Mouse (Mus musculus): ENCODE measurements around the gene 2810004N23Rik. TPM values are rescaled to one million over a fixed set of nuclear protein-coding genes. Genes with fewer than 3 reads are reported as not detected.
"Not testable (repeated sequence)": the region's sequence is repeated elsewhere in the genome, so short reads cannot be mapped to it uniquely, and the experiment has no call there.

Gene 2810004N23Rik
- polyA plus RNA-seq, 1 experiment from 2014 or later = 41.9 TPM

GRCm38 (mm10) chr8:124863729-124864128, 809 bp upstream of the 2810004N23Rik start:
- Histone ChIP-seq H3K9ac (ENCODE audit: low read length) (peak overlapping the region; percentile 97), H3K36me3 (ENCODE audit: control insufficient read depth, insufficient read depth, low read length) (peaks cover 25% of the 10 kb centered on the region), H3K9me3 (ENCODE audit: control insufficient read depth, low read length) (no peaks in the 10 kb centered on the region), H3K27me3 (ENCODE audit: control insufficient read depth, insufficient read depth, low read length) (no peaks in the 10 kb centered on the region), H3K4me2 (ENCODE audit: low read length) (peak overlapping the region; percentile 76), H3K4me3 (ENCODE audit: control insufficient read depth in 1 of 2, insufficient read depth in 1 of 2, low read depth in 1 of 2, low read length in 2 of 2) (peak overlapping the region; percentile 94 to 98), H3K4me1 (ENCODE audit: control insufficient read depth in 2 of 2, insufficient read depth in 2 of 2, low read length in 2 of 2) (peaks cover 26 to 54% of the 10 kb centered on the region in 2 experiments), H3K27ac (replicated peaks in 1 of 2; ENCODE audit: control insufficient read depth in 1 of 2, insufficient read depth in 1 of 2, low read depth in 2 of 2, low read length in 2 of 2) (peak overlapping the region in 1 of 2 experiments; percentile 92; a peak in 2 of 4 replicates)
- ATAC-seq (ENCODE audit: insufficient number of reproducible peaks, insufficient read depth, low FRiP score, low read depth) = no peak
- 12% methylated on average over 8 of the region's 8 CpGs for WGBS

GRCm38 (mm10) chr8:124863163-124863677, 300 bp upstream of the 2810004N23Rik start:
- Histone ChIP-seq H3K4me1 (ENCODE audit: control insufficient read depth in 2 of 2, insufficient read depth in 2 of 2, low read length in 2 of 2) (peaks cover 26 to 49% of the 10 kb centered on the region in 2 experiments), H3K9ac (ENCODE audit: low read length) (peak overlapping the region; percentile 97), H3K4me3 (ENCODE audit: control insufficient read depth in 1 of 2, insufficient read depth in 1 of 2, low read depth in 1 of 2, low read length in 2 of 2) (peak overlapping the region; percentile 94 to 98), H3K27ac (replicated peaks in 1 of 2; ENCODE audit: control insufficient read depth in 1 of 2, insufficient read depth in 1 of 2, low read depth in 2 of 2, low read length in 2 of 2) (peak overlapping the region; percentile 90 to 92), H3K9me3 (ENCODE audit: control insufficient read depth, low read length) (no peaks in the 10 kb centered on the region), H3K4me2 (ENCODE audit: low read length) (peak overlapping the region; percentile 76), H3K36me3 (ENCODE audit: control insufficient read depth, insufficient read depth, low read length) (peaks cover 30% of the 10 kb centered on the region), H3K27me3 (ENCODE audit: control insufficient read depth, insufficient read depth, low read length) (no peaks in the 10 kb centered on the region)
- peak; percentile 49; the same call in 1 of the 2 replicates for ATAC-seq (ENCODE audit: insufficient number of reproducible peaks, insufficient read depth, low FRiP score, low read depth)
- WGBS = under 1% methylated on average over 33 of the region's 33 CpGs

- ATAC-seq (ENCODE audit: insufficient number of reproducible peaks, insufficient read depth, low FRiP score, low read depth) = no peak
- H3K4me3 ChIP-seq (ENCODE audit: control insufficient read depth in 1 of 2, insufficient read depth in 1 of 2, low read depth in 1 of 2, low read length in 2 of 2) = no peak overlapping the region
- 0 out of 2 replicates have a peak, but pooled peaks cover 3% of the 10 kb centered on the region for H3K9me3 ChIP-seq (ENCODE audit: control insufficient read depth, low read length)
- WGBS = 43% methylated on average over 3 of the region's 3 CpGs
- H3K27ac ChIP-seq (replicated peaks in 1 of 2; ENCODE audit: control insufficient read depth in 1 of 2, insufficient read depth in 1 of 2, low read depth in 2 of 2, low read length in 2 of 2) = peak overlapping the region; percentile 84 to 91
- no peak overlapping the region; the same call in 1 of the 2 replicates for H3K4me2 ChIP-seq (ENCODE audit: low read length)
- H3K4me1 ChIP-seq (ENCODE audit: control insufficient read depth in 2 of 2, insufficient read depth in 2 of 2, low read length in 2 of 2) = peaks cover 15 to 26% of the 10 kb centered on the region in 2 experiments
- H3K9ac ChIP-seq (ENCODE audit: low read length) = no peak overlapping the region
- H3K36me3 ChIP-seq (ENCODE audit: control insufficient read depth, insufficient read depth, low read length) = peaks cover 56% of the 10 kb centered on the region
- H3K27me3 ChIP-seq (ENCODE audit: control insufficient read depth, insufficient read depth, low read length) = no peaks in the 10 kb centered on the region
Measured at GRCm38 (mm10) chr8:124860188-124860587, 2.7 kb downstream of the 2810004N23Rik start.

GRCm38 (mm10) chr8:124859466-124859865, 3.5 kb downstream of the 2810004N23Rik start:
- H3K4me2 ChIP-seq (ENCODE audit: low read length) = no peak overlapping the region
- H3K4me3 ChIP-seq (ENCODE audit: control insufficient read depth in 1 of 2, insufficient read depth in 1 of 2, low read depth in 1 of 2, low read length in 2 of 2) = no peak overlapping the region
- H3K27me3 ChIP-seq (ENCODE audit: control insufficient read depth, insufficient read depth, low read length) = no peaks in the 10 kb centered on the region
- H3K9me3 ChIP-seq (ENCODE audit: control insufficient read depth, low read length) = 0 out of 2 replicates have a peak, but pooled peaks cover 3% of the 10 kb centered on the region
- peak overlapping the region; percentile 84 to 86 for H3K27ac ChIP-seq (replicated peaks in 1 of 2; ENCODE audit: control insufficient read depth in 1 of 2, insufficient read depth in 1 of 2, low read depth in 2 of 2, low read length in 2 of 2)
- H3K9ac ChIP-seq (ENCODE audit: low read length) = no peak overlapping the region
- no peak for ATAC-seq (ENCODE audit: insufficient number of reproducible peaks, insufficient read depth, low FRiP score, low read depth)
- H3K4me1 ChIP-seq (ENCODE audit: control insufficient read depth in 2 of 2, insufficient read depth in 2 of 2, low read length in 2 of 2) = peaks cover 15 to 26% of the 10 kb centered on the region in 2 experiments
- H3K36me3 ChIP-seq (ENCODE audit: control insufficient read depth, insufficient read depth, low read length) = peaks cover 62% of the 10 kb centered on the region

GRCm38 (mm10) chr8:124853511-124853910, 9.4 kb downstream of the 2810004N23Rik start:
- Histone ChIP-seq H3K36me3 (ENCODE audit: control insufficient read depth, insufficient read depth, low read length) (peaks cover 55% of the 10 kb centered on the region), H3K9ac (ENCODE audit: low read length) (no peak overlapping the region), H3K27ac (replicated peaks in 1 of 2; ENCODE audit: control insufficient read depth in 1 of 2, insufficient read depth in 1 of 2, low read depth in 2 of 2, low read length in 2 of 2) (no peak overlapping the region), H3K27me3 (ENCODE audit: control insufficient read depth, insufficient read depth, low read length) (no peaks in the 10 kb centered on the region), H3K4me2 (ENCODE audit: low read length) (no peak overlapping the region), H3K4me3 (ENCODE audit: control insufficient read depth in 1 of 2, insufficient read depth in 1 of 2, low read depth in 1 of 2, low read length in 2 of 2) (no peak overlapping the region), H3K4me1 (ENCODE audit: control insufficient read depth in 2 of 2, insufficient read depth in 2 of 2, low read length in 2 of 2) (no peaks in the 10 kb centered on the region), H3K9me3 (ENCODE audit: control insufficient read depth, low read length) (peaks cover 16% of the 10 kb centered on the region; the same call in 1 of the 2 replicates)
- WGBS = 98% methylated on average over 1 of the region's 1 CpGs
- ATAC-seq (ENCODE audit: insufficient number of reproducible peaks, insufficient read depth, low FRiP score, low read depth) = no peak

- ATAC-seq (ENCODE audit: insufficient number of reproducible peaks, insufficient read depth, low FRiP score, low read depth) = no peak
- H3K27ac ChIP-seq (replicated peaks in 1 of 2; ENCODE audit: control insufficient read depth in 1 of 2, insufficient read depth in 1 of 2, low read depth in 2 of 2, low read length in 2 of 2) = no peak overlapping the region
- no peak overlapping the region for H3K9ac ChIP-seq (ENCODE audit: low read length)
- no peaks in the 10 kb centered on the region for H3K9me3 ChIP-seq (ENCODE audit: control insufficient read depth, low read length)
- 86% methylated on average over 5 of the region's 5 CpGs for WGBS
- no peak overlapping the region for H3K4me3 ChIP-seq (ENCODE audit: control insufficient read depth in 1 of 2, insufficient read depth in 1 of 2, low read depth in 1 of 2, low read length in 2 of 2)
- H3K27me3 ChIP-seq (ENCODE audit: control insufficient read depth, insufficient read depth, low read length) = no peaks in the 10 kb centered on the region
- peaks cover 22% of the 10 kb centered on the region for H3K36me3 ChIP-seq (ENCODE audit: control insufficient read depth, insufficient read depth, low read length)
- H3K4me2 ChIP-seq (ENCODE audit: low read length) = no peak overlapping the region
- no peaks in the 10 kb centered on the region for H3K4me1 ChIP-seq (ENCODE audit: control insufficient read depth in 2 of 2, insufficient read depth in 2 of 2, low read length in 2 of 2)
Measured at GRCm38 (mm10) chr8:124845573-124845972, 17.3 kb downstream of the 2810004N23Rik start.

GRCm38 (mm10) chr8:124845131-124845530, 17.8 kb downstream of the 2810004N23Rik start:
- Histone ChIP-seq H3K4me1 (ENCODE audit: control insufficient read depth in 2 of 2, insufficient read depth in 2 of 2, low read length in 2 of 2) (no peaks in the 10 kb centered on the region), H3K9me3 (ENCODE audit: control insufficient read depth, low read length) (no peaks in the 10 kb centered on the region), H3K27ac (replicated peaks in 1 of 2; ENCODE audit: control insufficient read depth in 1 of 2, insufficient read depth in 1 of 2, low read depth in 2 of 2, low read length in 2 of 2) (no peak overlapping the region), H3K9ac (ENCODE audit: low read length) (no peak overlapping the region), H3K36me3 (ENCODE audit: control insufficient read depth, insufficient read depth, low read length) (peaks cover 26% of the 10 kb centered on the region), H3K4me2 (ENCODE audit: low read length) (no peak overlapping the region), H3K27me3 (ENCODE audit: control insufficient read depth, insufficient read depth, low read length) (no peaks in the 10 kb centered on the region), H3K4me3 (ENCODE audit: control insufficient read depth in 1 of 2, insufficient read depth in 1 of 2, low read depth in 1 of 2, low read length in 2 of 2) (no peak overlapping the region)
- ATAC-seq (ENCODE audit: insufficient number of reproducible peaks, insufficient read depth, low FRiP score, low read depth) = no peak
- WGBS = 61% methylated on average over 3 of the region's 3 CpGs

GRCm38 (mm10) chr8:124842929-124843328, 20.0 kb downstream of the 2810004N23Rik start:
- not testable (repeated sequence) for H3K4me3 ChIP-seq (ENCODE audit: control insufficient read depth in 1 of 2, insufficient read depth in 1 of 2, low read depth in 1 of 2, low read length in 2 of 2); ATAC-seq (ENCODE audit: insufficient number of reproducible peaks, insufficient read depth, low FRiP score, low read depth); H3K4me1 ChIP-seq (ENCODE audit: control insufficient read depth in 2 of 2, insufficient read depth in 2 of 2, low read length in 2 of 2); H3K9me3 ChIP-seq (ENCODE audit: control insufficient read depth, low read length); H3K4me2 ChIP-seq (ENCODE audit: low read length); H3K27ac ChIP-seq (replicated peaks in 1 of 2; ENCODE audit: control insufficient read depth in 1 of 2, insufficient read depth in 1 of 2, low read depth in 2 of 2, low read length in 2 of 2); H3K9ac ChIP-seq (ENCODE audit: low read length); H3K27me3 ChIP-seq (ENCODE audit: control insufficient read depth, insufficient read depth, low read length)
- H3K36me3 ChIP-seq (ENCODE audit: control insufficient read depth, insufficient read depth, low read length) = peaks cover 49% of the 10 kb centered on the region
- WGBS = 23% methylated on average over 1 of the region's 1 CpGs

All from heart, embryonic 14.5 days (tissue).